Mouse (Mus musculus): ENCODE results near the gene Ttbk2.

DNA sequence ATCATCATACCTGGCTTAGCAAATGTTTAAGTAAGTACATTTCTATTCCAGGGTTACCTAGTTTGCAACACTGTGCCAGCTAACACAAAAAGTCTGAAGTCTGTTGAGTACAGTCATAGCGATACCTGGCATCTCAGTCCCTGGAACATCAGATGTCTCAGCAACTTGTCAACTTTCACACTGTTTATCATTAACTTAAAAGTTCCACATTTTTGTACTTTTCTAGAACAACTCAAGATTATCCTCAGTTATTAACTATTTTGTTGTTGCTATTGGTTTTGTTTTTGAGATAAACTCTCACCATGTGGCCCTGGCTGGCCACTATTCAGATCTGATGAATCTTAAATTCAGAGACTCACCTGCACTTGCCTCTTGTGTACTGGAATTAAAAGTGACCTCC is 13.0 kb upstream of the Ttbk2 start:
- TF ChIP-seq POLR2A (IDR thresholded peaks at IDR 0.05; ENCODE audit: extremely low read depth, insufficient read depth, low read length) (no peak), CTCF (IDR thresholded peaks at IDR 0.05; ENCODE audit: extremely low read depth, insufficient read depth, low read length) (no peak)

Measured in cortical plate, adult 2 months (tissue).